Mouse (Mus musculus) heart, adult 2 months (tissue): ENCODE results near the gene Mettl2.
"Not testable (repeated sequence)": the region's sequence is repeated elsewhere in the genome, so short reads cannot be mapped to it uniquely, and the experiment has no call there.

Experiments used
- CTCF ChIP-seq: fragments of 200-600 bp; IDR thresholded peaks from 2 replicates; pipeline ENCODE4 v1.8.1; 2022; ENCODE audit warnings: antibody characterized with exemption, mild to moderate bottlenecking, moderate library complexity
- EP300 ChIP-seq: fragments of 200-500 bp; IDR thresholded peaks from 2 replicates; pipeline ENCODE4 v1.6.1; 2011; ENCODE audit warnings: low read depth, low read length, control low read depth; ENCODE audit not compliant: insufficient read depth
- POLR2A ChIP-seq: fragments of 200-500 bp; IDR thresholded peaks from 2 replicates; pipeline ENCODE4 v1.6.1; 2011; ENCODE audit warnings: mild to moderate bottlenecking, low read depth, low read length, control low read depth; ENCODE audit not compliant: insufficient read depth

GRCm38 (mm10) chr11:105140512-105140911 is 14.3 kb downstream of the Mettl2 start:
- not testable (repeated sequence) for TF ChIP-seq EP300, POLR2A, CTCF
